Mouse (Mus musculus) cortical plate, adult 2 months (tissue): ENCODE data around the gene Cdkl4.

Experiments used
- CTCF ChIP-seq: fragments of 200-500 bp; IDR thresholded peaks from 2 replicates; pipeline ENCODE4 v1.5.1; 2011; ENCODE audit warnings: mild to moderate bottlenecking, control low read depth, low read length; ENCODE audit not compliant: insufficient read depth; ENCODE audit errors: extremely low read depth
- POLR2A ChIP-seq: fragments of 200-500 bp; IDR thresholded peaks from 2 replicates; pipeline ENCODE4 v1.6.1; 2011; ENCODE audit warnings: mild to moderate bottlenecking, low read length, control low read depth; ENCODE audit not compliant: insufficient read depth; ENCODE audit errors: extremely low read depth

DNA sequence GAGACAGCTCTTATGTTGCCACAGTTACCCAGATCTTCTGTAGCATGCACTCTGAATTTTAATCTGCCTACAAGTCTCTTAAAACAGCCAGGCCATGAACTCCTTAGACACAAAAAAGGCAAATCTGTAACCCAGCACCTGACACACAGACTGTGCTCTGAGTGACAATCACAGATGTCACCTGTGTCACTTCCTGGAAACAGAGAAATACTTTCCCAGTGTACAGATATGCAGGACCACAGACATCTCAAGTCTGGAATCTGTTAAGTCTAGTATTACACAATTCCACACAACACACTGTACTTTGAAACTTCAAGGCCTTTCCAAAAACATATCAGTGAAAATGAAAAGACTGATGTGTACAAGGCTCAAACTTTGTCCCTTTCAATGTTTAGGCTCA, 47.4 kb upstream of the Cdkl4 start:
- TF ChIP-seq POLR2A: no peak
- no peak for TF ChIP-seq CTCF
